Mouse (Mus musculus) intestine, postnatal 0 days (tissue): ENCODE data around the gene Pramef8. TPM values are rescaled to one million over a fixed set of nuclear protein-coding genes. Genes with fewer than 3 reads are reported as not detected.

ENCODE experiments used
- ATAC-seq: fragments of 200-750 bp; cut with Nextera tagmentation; 2 replicates; pipeline ENCODE4 v1.8.0; 2017; ENCODE audit warnings: mild to moderate bottlenecking, moderate TSS enrichment, moderate library complexity
- H3K27ac ChIP-seq: fragments of 300-500 bp; sonication (generic); 2 replicates; pipeline ENCODE4 v1.5.1; 2014; ENCODE audit warnings: mild to moderate bottlenecking, low read depth, low read length, moderate library complexity
- H3K27me3 ChIP-seq: fragments of 300-500 bp; sonication (generic); replicated peaks from 2 replicates; pipeline ENCODE4 v1.6.1; 2014; ENCODE audit warnings: low read length, mixed read lengths; ENCODE audit not compliant: control insufficient read depth, insufficient read depth
- H3K36me3 ChIP-seq: fragments of 300-500 bp; sonication (generic); 2 replicates; pipeline ENCODE4 v1.6.1; 2014; ENCODE audit warnings: mild to moderate bottlenecking, moderate library complexity; ENCODE audit not compliant: control insufficient read depth, insufficient read depth
- H3K4me1 ChIP-seq: fragments of 300-500 bp; sonication (generic); replicated peaks from 2 replicates; pipeline ENCODE4 v1.6.1; 2014; ENCODE audit warnings: antibody characterized with exemption, low read length, mixed read lengths; ENCODE audit not compliant: control insufficient read depth, insufficient read depth
- H3K4me2 ChIP-seq: fragments of 300-500 bp; sonication (generic); replicated peaks from 2 replicates; pipeline ENCODE4 v1.6.1; 2014; ENCODE audit warnings: low read depth, mild to moderate bottlenecking, moderate library complexity
- H3K4me3 ChIP-seq: fragments of 300-500 bp; sonication (generic); 2 replicates; pipeline ENCODE4 v1.5.1; 2014; ENCODE audit warnings: low read depth, low read length
- H3K9ac ChIP-seq: fragments of 300-500 bp; sonication (generic); 2 replicates; pipeline ENCODE4 v1.6.1; 2014; ENCODE audit warnings: mild to moderate bottlenecking, low read depth, low read length
- H3K9me3 ChIP-seq: fragments of 300-500 bp; sonication (generic); 2 replicates; pipeline ENCODE4 v1.6.1; 2016; ENCODE audit warnings: mixed run types; ENCODE audit not compliant: control insufficient read depth
- CTCF ChIP-seq: sonication (generic); IDR thresholded peaks from 2 replicates; pipeline ENCODE4 v1.5.1; 2016; ENCODE audit warnings: low read depth, mild to moderate bottlenecking, control low read depth, antibody characterized with exemption, moderate library complexity
- WGBS: fragments of 180-500 bp; shearing (Covaris S2); extraction: QIAGEN DNeasy Blood & Tissue Kit; methylation state at CpG from one replicate; pipeline ENCODE4 v1.1.7; 2014; 5-methylcytosine and 5-hydroxymethylcytosine counted together
- polyA plus RNA-seq: library from polyadenylated mRNA; unstranded; fragments of >200 nt; fragmentation: Nextera tagmentation; extraction: Ambion mirVana; gene quantifications from 2 replicates; pipeline ENCODE4 v1.2.1, GENCODE M21; 2015

Gene Pramef8
- polyA plus RNA-seq, 1 experiment from 2014 or later = 5.0 TPM

DNA sequence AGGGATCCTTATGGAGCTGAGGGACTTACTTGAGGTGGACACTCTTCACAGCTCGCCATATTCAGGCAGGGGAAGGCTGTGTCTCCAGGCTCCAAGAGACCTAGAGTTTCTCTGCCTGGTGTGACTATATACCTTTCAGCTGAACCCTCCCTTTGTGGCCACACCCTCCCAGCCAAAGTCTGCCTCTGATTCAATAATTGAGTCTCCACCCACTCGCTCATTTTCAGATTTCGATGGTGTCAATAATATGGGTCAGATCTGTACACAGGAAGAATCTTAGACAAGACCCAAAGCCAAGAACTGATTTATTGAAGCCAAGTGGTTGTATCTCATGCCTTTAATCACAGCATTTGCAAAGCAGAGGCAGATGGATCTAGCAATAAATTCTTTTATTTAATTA lies 38.0 kb downstream of the Pramef8 start, which contains the start of gene Oog4:
Gene Oog4 (minus strand): TSS at position 101 of the 400 bp plus-strand sequence.
- H3K27ac ChIP-seq = no peak within 1 kb of the TSS
- no peak within 1 kb of the TSS for H3K4me2 ChIP-seq
- H3K4me3 ChIP-seq = no peak within 1 kb of the TSS
- WGBS = 85% methylated on average over 3 of the region's 3 CpGs
- no peaks in the 10 kb centered on the region for H3K4me1 ChIP-seq
- no peak within 1 kb of the TSS for H3K9ac ChIP-seq
- no peaks in the 10 kb centered on the region for H3K9me3 ChIP-seq
- H3K27me3 ChIP-seq = no peaks in the 10 kb centered on the region
- no peaks in the 10 kb centered on the region for H3K36me3 ChIP-seq
- no peak for ATAC-seq
- TF ChIP-seq CTCF = no peak

Other genes starting within 250 kb of the Pramef8 start
- 4.0 and 4.6 TPM in 2 replicates for gene Prdm2, start 199.4 kb upstream of the Pramef8 start, polyA plus RNA-seq
- gene Pdpn, start 112.9 kb upstream of the Pramef8 start, polyA plus RNA-seq = 18.1 and 18.5 TPM in 2 replicates
- gene Lrrc38, start 62.7 kb upstream of the Pramef8 start, polyA plus RNA-seq = not detected in 2 replicates
- gene Pramel1, start 18.0 kb upstream of the Pramef8 start, polyA plus RNA-seq = not detected in 2 replicates
- gene Oog4, start 37.9 kb downstream of the Pramef8 start, polyA plus RNA-seq = not detected in 2 replicates
- gene Gm13043, start 98.9 kb downstream of the Pramef8 start, polyA plus RNA-seq = not detected in 2 replicates
- gene Gm13040, start 123.5 kb downstream of the Pramef8 start, polyA plus RNA-seq = not detected in 2 replicates
- not detected in 2 replicates for gene BC080695, start 139.3 kb downstream of the Pramef8 start, polyA plus RNA-seq
- gene Gm13057, start 139.3 kb downstream of the Pramef8 start, polyA plus RNA-seq = not detected in 2 replicates
- gene Gm13083, start 202.6 kb downstream of the Pramef8 start, polyA plus RNA-seq = not detected in 2 replicates
- gene Gm13088, start 244.8 kb downstream of the Pramef8 start, polyA plus RNA-seq = not detected in 2 replicates